ENCODE assay signal across 8 mouse cellular contexts in genomic region chr19:12501370-12502347, GRCm38 (mm10). TPM values are rescaled to one million over a fixed set of nuclear protein-coding genes. Genes with fewer than 3 reads are reported as not detected.
A peak's percentile ranks its signal among the peaks of the same experiment; 100 is the strongest.
DNase-seq lines count a peak whose midpoint lies in the region; ATAC-seq and TF ChIP-seq lines count a peak whose summit lies in the region.

Gene Dtx4 (minus strand): TSS chr19:12501454.

- H3K9ac ChIP-seq in forebrain, embryonic 14.5 days (ENCODE audit: low read length), result peak within 1 kb of the TSS; percentile 92
- peak within 1 kb of the TSS; percentile 92 for H3K9ac ChIP-seq in neural tube, embryonic 15.5 days (replicated peaks)

- H3K4me3 ChIP-seq in E14TG2a.4 (replicated peaks; ENCODE audit: low read length), result peak within 1 kb of the TSS; percentile 85
- peak within 1 kb of the TSS; percentile 80 for H3K4me3 ChIP-seq in forebrain, embryonic 14.5 days (ENCODE audit: low read depth, low read length)
- peak within 1 kb of the TSS; percentile 84 for H3K4me3 ChIP-seq in neural tube, embryonic 15.5 days (replicated peaks)

- H3K4me1 ChIP-seq in E14TG2a.4 (replicated peaks; ENCODE audit: low read depth, low read length), result peaks cover 15% of the 10 kb centered on the region
- H3K4me1 ChIP-seq in forebrain, embryonic 14.5 days (ENCODE audit: control insufficient read depth, insufficient read depth, low read length), result peaks cover 11% of the 10 kb centered on the region
- H3K4me1 ChIP-seq in neural tube, embryonic 15.5 days, result peaks cover 38% of the 10 kb centered on the region

- peak within 1 kb of the TSS; percentile 93 for H3K27ac ChIP-seq in forebrain, embryonic 14.5 days (ENCODE audit: low read depth, low read length)
- peak within 1 kb of the TSS; percentile 96 for H3K27ac ChIP-seq in neural tube, embryonic 15.5 days (replicated peaks)

- H3K36me3 ChIP-seq in E14TG2a.4 (ENCODE audit: insufficient read depth, low read length), result no peaks in the 10 kb centered on the region
- 0 out of 2 replicates have a peak, but pooled peaks cover 7% of the 10 kb centered on the region for H3K36me3 ChIP-seq in forebrain, embryonic 14.5 days (ENCODE audit: control insufficient read depth, insufficient read depth, low read length)
- no peaks in the 10 kb centered on the region for H3K36me3 ChIP-seq in neural tube, embryonic 15.5 days

- H3K4me2 ChIP-seq in forebrain, embryonic 14.5 days (ENCODE audit: low read length), result peak within 1 kb of the TSS; percentile 80
- peak within 1 kb of the TSS; percentile 78 for H3K4me2 ChIP-seq in neural tube, embryonic 15.5 days

- peaks cover 39% of the 10 kb centered on the region for H3K27me3 ChIP-seq in E14TG2a.4 (ENCODE audit: insufficient read depth, low read length)
- no peaks in the 10 kb centered on the region for H3K27me3 ChIP-seq in forebrain, embryonic 14.5 days (replicated peaks; ENCODE audit: control insufficient read depth, insufficient read depth, low read length)
- H3K27me3 ChIP-seq in neural tube, embryonic 15.5 days (replicated peaks), result no peaks in the 10 kb centered on the region

- DNase-seq in forebrain, embryonic 14.5 days (ENCODE audit: low spot score), result peak; percentile 97
- peak; percentile 92 to 96 for DNase-seq in heart, postnatal 14 days
- DNase-seq in layer of hippocampus, adult 11-12 months (ENCODE audit: low spot score), result peak; percentile 97
- peak; percentile 94 to 96 for DNase-seq in lung, adult 18-20 months
- DNase-seq in testis, postnatal 14 days (ENCODE audit: low spot score), result peak; percentile 87

- no peaks in the 10 kb centered on the region for H3K9me3 ChIP-seq in E14TG2a.4 (ENCODE audit: low read length)
- H3K9me3 ChIP-seq in forebrain, embryonic 14.5 days (replicated peaks; ENCODE audit: control insufficient read depth, low read length), result no peaks in the 10 kb centered on the region
- H3K9me3 ChIP-seq in neural tube, embryonic 15.5 days (replicated peaks), result no peaks in the 10 kb centered on the region

- ATAC-seq in cerebellum, adult (ENCODE audit: insufficient number of reproducible peaks, low FRiP score, low TSS enrichment), result peak; percentile 91
- ATAC-seq in forebrain, embryonic 14.5 days, result peak; percentile 91
- ATAC-seq in neural tube, embryonic 15.5 days (ENCODE audit: low FRiP score), result peak; percentile 92

- peak; percentile 68 for TF ChIP-seq CTCF in E14TG2a.4 (conservative IDR thresholded peaks at IDR 0.05; ENCODE audit: low read length)

- intact Hi-C loops in heart, postnatal 14 days (cut with DNase I), result loop anchor here (5.0 kb wide), 2 partner anchors 34 to 69 kb away; no protein-coding TSS in a partner anchor

- WGBS in forebrain, embryonic 14.5 days, result under 1% methylated on average over 70 of the region's 80 CpGs
- under 1% methylated on average over 61 of the region's 80 CpGs for WGBS in neural tube, embryonic 15.5 days

RNA-seq across cellular contexts. Expression of gene Dtx4, which starts in this region (rescaled TPM):
- 15.3 and 18.2 TPM in 2 replicates for polyA plus RNA-seq in forebrain, embryonic 14.5 days (2014; fragmentation: Nextera tagmentation; extraction: Ambion mirVana)
- 1 to 10 TPM; 7.6 to 9.7 TPM for total RNA-seq in heart, postnatal 14 days (2021)
- polyA plus RNA-seq in neural tube, embryonic 15.5 days (2015; fragmentation: Nextera tagmentation; extraction: Ambion mirVana), result 34.1 and 34.5 TPM in 2 replicates

Comparison
In these comparisons a context has a peak if more than half of its experiments do, and no peak if none do; other contexts are left out.
1. Peak in every context shown above with its lines: DNase-seq, ATAC-seq, H3K4me3 ChIP-seq and H3K27ac ChIP-seq.